Mouse (Mus musculus): Measurements from ENCODE around the gene Gemin2. TPM values are rescaled to one million over a fixed set of nuclear protein-coding genes. Genes with fewer than 3 reads are reported as not detected.
"Not testable (repeated sequence)": the region's sequence is repeated elsewhere in the genome, so short reads cannot be mapped to it uniquely, and the experiment has no call there.

Gene Gemin2
- total RNA-seq, 2 experiments from 2014 or later, result 7.0 to 8.2 TPM

DNA sequence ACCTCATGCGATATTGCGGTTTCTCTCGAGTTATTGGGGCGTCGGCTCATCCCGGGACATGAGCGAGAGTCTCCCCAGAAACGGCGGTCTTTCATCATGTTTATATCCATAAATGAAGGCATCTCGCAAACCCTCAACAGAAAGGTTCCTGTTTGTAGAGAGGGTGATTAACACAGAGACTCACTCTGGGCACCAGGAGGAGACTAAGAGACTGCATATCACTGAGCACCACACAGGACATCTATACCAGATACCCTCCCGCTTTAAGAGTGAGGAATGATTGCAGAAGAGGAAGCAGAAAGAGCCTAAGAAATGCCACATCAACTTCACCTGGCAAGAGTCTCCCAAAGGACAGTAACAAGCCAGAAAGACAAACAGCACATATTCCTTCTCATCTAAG, 43.0 kb downstream of the Gemin2 start:
- DNase-seq (ENCODE audit: low spot score in 2 of 2), result no peak

DNA sequence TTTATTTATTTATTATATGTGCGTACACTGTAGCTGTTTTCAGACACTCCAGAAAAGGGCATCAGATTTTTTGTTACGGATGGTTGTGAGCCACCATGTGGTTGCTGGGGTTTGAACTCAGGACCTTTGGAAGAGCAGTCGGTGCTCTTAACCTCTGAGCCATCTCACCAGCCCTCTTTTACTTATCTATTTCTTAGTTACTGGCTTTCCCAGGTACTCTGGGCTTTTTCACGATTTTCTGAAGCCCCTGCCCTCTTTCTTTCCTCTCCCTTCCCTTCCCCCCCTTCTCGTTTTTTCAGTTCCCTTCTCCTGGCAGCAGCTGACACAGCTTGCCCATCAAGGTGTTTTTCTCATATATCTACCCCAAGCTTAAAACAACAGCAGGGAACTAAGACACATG, 45.0 kb downstream of the Gemin2 start:
- not testable (repeated sequence) for DNase-seq (ENCODE audit: low spot score in 2 of 2)

DNA sequence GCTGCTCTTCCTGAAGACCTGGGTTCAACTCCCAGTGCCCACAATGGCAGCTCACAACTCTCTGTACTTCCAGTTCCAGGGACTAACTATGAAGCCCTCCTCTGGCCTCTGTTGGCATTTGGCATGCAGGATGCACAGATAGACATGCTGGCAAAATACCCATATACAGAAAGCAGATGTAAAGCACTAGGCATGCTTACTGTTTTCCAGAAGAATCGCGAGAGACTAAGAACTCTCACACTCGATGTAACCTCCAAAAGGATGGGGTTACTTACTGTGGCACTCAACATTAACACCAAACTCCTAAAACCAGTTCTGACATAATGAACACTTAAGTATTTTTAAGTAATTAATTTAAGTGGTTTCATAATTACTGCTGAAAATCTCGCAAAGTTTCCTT, 47.1 kb downstream of the Gemin2 start:
- DNase-seq (ENCODE audit: low spot score in 2 of 2), result no peak

DNA sequence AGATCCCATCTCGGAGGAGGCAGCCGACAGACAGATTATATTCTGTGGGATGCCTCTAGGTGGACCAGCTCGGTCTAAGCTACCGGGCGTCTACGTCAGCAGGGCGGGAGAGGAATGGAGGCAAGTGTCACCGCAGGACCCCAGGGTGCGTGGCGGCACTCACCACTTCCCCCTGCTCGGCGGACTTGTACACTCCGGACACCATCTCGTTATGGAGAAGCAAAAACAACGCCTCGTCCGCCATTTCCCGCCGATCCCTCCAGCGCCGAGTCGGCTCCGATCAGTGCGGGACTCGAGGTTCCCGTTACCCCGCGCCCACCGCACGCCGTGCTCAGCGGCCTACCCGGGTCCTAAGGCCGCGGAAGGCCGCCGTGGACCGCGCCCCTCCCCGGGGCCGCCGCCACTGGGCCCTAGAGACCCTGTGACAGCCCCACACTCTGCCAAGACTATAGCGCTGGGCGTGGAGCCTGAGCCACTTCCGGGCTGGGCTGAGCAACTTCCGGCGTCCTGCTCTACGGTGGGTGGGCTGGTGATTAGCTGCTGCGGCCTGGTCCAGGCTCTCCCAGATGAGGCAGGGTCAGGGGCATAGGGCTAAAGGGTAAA, 47.9 kb downstream of the Gemin2 start, which contains the start of gene Trappc6b:
TSS of gene Trappc6b (minus strand) at position 480 of the 603 bp plus-strand sequence.
- peak; percentile 80 to 84 for DNase-seq (ENCODE audit: low spot score in 2 of 2)

DNA sequence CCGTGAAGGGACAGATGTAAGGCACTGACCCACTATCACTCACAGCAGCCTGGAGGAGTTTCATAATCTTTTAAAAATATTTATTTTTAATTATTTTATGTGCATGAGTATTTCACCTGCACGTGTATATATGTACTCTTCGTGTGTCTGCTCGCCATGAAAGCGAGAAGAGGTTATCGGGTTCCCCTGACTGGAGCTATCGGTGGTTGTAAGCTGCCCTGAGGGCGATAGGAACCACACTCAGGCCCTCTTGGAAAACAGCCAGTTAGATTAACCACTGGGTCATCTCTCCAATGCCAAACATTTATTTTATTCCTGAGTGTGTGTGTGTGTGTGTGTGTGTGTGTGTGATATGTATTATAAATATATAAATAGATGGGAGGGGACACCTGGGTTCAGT, 51.6 kb downstream of the Gemin2 start:
- DNase-seq (ENCODE audit: low spot score in 2 of 2), result no peak

DNA sequence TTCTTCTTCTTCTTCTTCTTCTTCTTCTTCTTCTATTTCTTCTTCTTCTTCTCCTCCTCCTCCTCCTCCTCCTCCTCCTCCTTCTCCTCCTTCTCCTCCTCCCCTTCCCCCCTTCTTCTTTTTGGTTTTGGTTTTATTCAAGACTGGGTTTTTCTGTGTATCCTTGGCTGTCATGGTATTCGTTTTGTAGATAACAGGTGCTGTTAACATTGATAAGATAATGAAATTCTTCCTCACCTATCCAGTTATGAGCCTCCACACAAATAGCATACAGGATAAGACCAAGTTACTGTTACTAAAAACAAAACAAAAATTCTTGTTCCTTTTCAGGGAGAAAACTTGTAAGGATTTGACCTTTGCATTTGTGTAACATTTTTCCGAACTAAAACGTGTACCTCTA, 52.6 kb downstream of the Gemin2 start:
- DNase-seq (ENCODE audit: low spot score in 2 of 2), result no peak

DNA sequence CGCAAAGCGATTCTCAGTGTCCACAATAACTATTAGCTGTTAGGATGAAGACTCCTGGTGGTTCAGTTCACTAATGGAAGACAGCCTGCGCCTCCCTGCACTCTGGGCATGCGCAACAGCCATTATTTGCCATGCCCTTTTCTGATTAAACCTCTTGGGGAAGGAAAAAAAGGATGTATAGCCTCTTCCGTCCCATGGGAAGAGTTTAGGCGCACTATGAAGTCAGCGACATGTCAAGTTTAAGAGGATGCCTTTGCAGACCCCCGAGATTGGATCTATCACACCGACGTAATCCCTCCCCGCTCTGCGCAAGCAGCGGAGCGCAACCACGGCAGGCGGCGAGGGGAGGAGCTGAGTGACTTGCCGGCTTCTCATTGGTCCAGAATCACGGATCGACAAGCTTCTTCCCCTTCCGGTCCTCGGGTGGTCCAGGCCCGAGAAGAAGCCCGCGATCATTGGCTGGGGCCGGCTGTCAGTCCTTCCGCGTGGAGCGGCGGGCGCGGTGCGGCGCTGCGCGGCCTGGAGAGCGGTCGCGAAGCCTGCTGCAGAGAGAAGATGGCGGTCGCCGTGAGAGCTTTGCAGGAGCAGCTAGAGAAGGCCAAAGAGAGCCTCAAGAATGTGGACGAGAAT, 53.4 kb downstream of the Gemin2 start, which contains the start of gene Pnn:
TSS of gene Pnn (plus strand) at position 437 of the 630 bp plus-strand sequence.
- DNase-seq (ENCODE audit: low spot score in 2 of 2), result peak; percentile 96 to 98

DNA sequence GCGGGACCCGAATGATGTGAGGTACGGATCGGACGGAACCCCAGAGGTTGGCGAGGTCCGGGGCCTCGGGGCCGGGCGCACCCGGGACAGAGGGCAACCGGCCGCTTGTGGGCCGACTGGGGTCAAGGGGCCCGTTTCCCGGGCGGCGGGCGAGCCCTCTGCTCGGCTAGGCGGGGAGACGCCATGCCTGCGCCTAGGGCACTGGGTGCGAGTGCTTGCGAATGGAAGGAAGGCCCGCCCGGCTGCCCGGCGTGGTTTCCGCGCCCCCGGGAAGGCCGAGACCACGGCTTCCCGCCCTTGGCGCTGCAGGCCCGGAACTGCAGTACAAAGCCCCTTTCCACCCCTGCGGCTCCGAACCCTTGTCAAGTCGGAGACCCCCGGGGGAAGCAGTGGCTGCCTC, 53.9 kb downstream of the Gemin2 start:
- DNase-seq (ENCODE audit: low spot score in 2 of 2), result no peak

DNA sequence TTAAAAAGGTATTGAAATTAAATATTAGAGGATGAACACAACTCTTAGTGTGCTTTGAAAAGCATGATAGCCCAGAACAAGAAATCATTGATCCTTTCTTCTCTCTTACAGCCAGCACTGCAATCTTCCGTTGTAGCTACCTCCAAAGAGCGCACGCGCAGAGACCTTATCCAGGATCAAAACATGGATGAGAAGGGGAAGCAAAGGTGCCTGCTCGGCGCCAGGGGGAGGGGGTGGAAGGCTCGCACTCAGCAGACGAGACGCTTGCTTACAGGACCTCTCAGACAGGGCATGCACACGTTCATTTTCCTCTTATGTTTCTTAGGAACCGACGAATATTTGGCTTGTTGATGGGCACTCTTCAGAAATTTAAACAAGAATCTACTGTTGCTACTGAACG, 55.6 kb downstream of the Gemin2 start:
- DNase-seq (ENCODE audit: low spot score in 2 of 2), result no peak

DNA sequence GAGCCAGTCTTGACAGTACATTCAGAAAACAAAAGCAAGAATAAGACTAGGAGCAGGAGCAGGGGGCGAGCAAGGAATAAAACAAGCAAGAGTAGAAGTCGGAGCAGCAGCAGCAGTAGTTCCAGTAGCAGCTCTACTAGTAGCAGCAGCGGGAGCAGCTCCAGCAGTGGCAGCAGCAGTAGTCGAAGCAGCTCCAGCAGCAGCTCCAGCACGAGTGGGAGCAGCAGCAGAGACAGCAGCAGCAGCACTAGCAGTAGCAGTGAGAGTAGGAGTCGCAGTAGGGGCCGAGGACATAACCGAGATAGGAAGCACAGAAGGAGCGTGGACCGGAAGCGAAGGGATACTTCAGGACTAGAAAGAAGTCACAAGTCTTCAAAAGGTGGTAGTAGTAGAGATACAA, 59.1 kb downstream of the Gemin2 start:
- DNase-seq (ENCODE audit: low spot score in 2 of 2), result no peak

DNA sequence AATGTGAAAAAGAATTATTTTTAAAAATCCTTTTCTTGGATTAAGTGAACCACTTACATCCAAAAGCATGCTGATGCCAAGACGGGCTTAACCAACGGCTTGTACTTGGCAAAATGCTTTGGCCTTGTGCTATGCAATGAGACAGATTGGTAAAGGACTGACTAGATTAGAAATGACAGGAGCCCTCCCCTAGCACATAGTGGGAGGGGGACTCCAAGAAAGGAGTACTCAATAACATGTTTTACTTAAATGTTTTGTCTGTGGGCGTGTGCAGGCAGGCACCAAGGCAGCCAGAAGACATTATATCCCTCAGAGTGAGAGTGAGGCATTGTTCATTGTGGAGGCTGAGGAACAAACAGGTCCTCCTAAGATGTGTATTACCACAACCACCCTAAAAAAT, 60.9 kb downstream of the Gemin2 start:
- DNase-seq (ENCODE audit: low spot score in 2 of 2), result no peak

DNA sequence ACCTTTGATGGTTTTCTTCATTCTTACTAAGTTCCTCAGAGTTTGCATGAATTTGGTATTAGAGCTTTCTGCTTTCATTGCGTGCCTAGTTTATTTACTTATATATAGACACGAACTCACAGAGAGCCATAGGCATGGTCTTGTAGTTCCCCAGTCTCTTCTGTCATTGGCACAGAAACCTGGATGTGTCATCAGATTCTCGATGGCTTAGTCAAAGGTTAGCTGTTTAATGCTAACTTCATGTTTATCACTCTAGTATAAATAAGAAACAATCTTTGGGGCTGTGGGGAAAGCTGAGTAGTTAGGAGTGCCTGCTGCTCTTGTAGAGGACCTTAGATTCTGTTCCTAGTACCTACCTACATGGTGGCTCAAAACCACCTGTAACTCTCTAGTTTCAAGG, 63.8 kb downstream of the Gemin2 start:
- DNase-seq (ENCODE audit: low spot score in 2 of 2), result no peak

DNA sequence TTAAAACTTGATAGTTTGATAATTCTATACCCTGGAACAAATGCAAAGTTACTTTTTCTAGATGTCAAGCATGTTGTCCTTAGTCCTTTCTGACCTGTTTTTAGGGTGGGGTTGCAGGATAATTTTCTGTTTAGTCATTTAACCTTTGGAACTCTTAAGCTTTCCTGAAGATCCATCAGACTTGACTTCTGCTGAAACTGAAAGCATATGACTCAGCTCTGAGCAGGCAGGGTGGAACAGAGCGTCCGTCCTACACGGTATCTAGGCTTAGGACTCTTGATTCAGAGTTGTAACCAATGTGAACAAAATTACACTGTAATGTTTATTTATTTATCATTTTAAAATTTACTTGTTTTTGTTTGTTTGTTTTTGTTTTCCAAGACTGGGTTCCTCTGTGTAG, 64.7 kb downstream of the Gemin2 start:
- DNase-seq (ENCODE audit: low spot score in 2 of 2), result no peak

Other genes starting within 250 kb of the Gemin2 start
- 100 to 1,000 TPM; 108 to 113 TPM for gene Sec23a, start 1.4 kb upstream of the Gemin2 start, total RNA-seq (2021)
- 100 to 1,000 TPM; 104 to 119 TPM for gene Trappc6b, start 48.1 kb downstream of the Gemin2 start, total RNA-seq (2021)
- 10 to 100 TPM; 57.6 to 68.9 TPM for gene Pnn, start 53.5 kb downstream of the Gemin2 start, total RNA-seq (2021)
- gene Mia2, start 82.4 kb downstream of the Gemin2 start, total RNA-seq (2021), result 10 to 100 TPM; 44.1 to 48.1 TPM
- 10 to 100 TPM; 32.3 to 34.0 TPM for gene Fbxo33, start 206.3 kb downstream of the Gemin2 start, total RNA-seq (2021)

Data from layer of hippocampus, postnatal 14 days (tissue).